Mouse (Mus musculus): Measurements from ENCODE around the gene Pde2a.

DNA sequence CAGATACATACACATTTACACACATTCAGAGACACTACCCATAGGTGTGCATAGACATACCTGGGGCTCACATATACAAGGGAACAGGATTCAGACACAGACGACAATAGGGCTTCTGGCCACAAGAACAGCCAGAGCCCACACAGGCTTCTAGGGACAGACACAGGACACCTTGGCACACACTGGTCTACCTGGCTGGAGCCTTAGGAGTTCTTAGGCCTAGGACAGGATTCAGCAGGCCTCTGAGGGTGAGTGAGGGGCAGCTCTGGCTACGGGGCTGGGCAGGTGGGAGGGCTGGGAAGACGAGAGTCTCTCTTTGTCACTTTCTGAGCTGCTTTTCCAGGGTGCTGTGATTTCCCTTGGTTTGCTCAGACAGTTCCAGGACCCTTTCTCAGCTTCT is 43.2 kb upstream of the Pde2a start:
- TF ChIP-seq CTCF (IDR thresholded peaks at IDR 0.05 in 2 of 3, conservative IDR thresholded peaks at IDR 0.05 in 1 of 3; ENCODE audit: control insufficient read depth in 1 of 3, insufficient read depth in 1 of 3, low read depth in 2 of 3, low read length in 3 of 3, poor library complexity in 1 of 3, severe bottlenecking in 1 of 3), result no peak
- TF ChIP-seq MAX (IDR thresholded peaks at IDR 0.05; ENCODE audit: low read length), result no peak
- no peak for TF ChIP-seq POLR2AphosphoS5 (IDR thresholded peaks at IDR 0.05; ENCODE audit: borderline replicate concordance, low read depth, low read length)
- TF ChIP-seq EP300 (IDR thresholded peaks at IDR 0.05; ENCODE audit: low read depth in 1 of 2, low read length in 2 of 2), result no peak
- no peak for TF ChIP-seq POLR2A (IDR thresholded peaks at IDR 0.05; ENCODE audit: control insufficient read depth in 1 of 2, insufficient read depth in 1 of 2, low read depth in 1 of 2, low read length in 2 of 2, poor library complexity in 1 of 2)
- no peak for TF ChIP-seq GATA1 (IDR thresholded peaks at IDR 0.05; ENCODE audit: low read depth, low read length)
- no peak for TF ChIP-seq RCOR1 (IDR thresholded peaks at IDR 0.05; ENCODE audit: low read depth, low read length)
- TF ChIP-seq SIN3A (IDR thresholded peaks at IDR 0.05; ENCODE audit: low read length), result no peak

Data from MEL (cell line).